Mouse (Mus musculus) liver, postnatal 0 days (tissue): Measurements from ENCODE around the gene Arhgef11.

Experiments
- CTCF ChIP-seq: sonication (generic); IDR thresholded peaks from 2 replicates; pipeline ENCODE4 v1.5.1; 2016; ENCODE audit warnings: antibody characterized with exemption, low read depth
- EP300 ChIP-seq: IDR thresholded peaks from 2 replicates; pipeline ENCODE4 v1.6.1; 2016; ENCODE audit warnings: antibody characterized with exemption, low read depth, mild to moderate bottlenecking

GRCm38 (mm10) chr3:87743927-87744326, 126.6 kb downstream of the Arhgef11 start:
- TF ChIP-seq CTCF (no peak), EP300 (no peak)
